Mouse (Mus musculus): ENCODE data around the gene Lactbl1.

DNA sequence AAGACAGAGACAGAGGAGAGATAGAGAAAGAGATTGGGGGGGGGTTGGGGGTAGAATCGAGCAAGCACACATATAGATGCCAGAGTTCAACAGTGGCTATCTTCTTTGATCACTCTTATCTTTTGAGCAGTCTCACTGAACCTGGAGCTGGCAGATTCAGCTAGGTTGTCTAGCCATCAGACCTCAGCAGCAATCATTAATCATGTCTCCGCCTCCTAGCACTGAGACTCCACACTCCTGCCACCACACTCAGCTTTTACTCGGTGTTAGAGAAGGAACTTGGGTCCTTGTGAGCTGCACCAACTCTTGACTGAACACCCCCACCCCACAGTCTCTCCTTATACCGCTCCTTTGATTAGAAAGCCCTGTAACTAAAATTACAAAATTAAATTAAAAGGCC, 30.3 kb upstream of the Lactbl1 start:
- TF ChIP-seq POLR2A (IDR thresholded peaks at IDR 0.05; ENCODE audit: control insufficient read depth, extremely low read depth, insufficient read depth, low read length, poor library complexity): no peak
- no peak for TF ChIP-seq CTCF (IDR thresholded peaks at IDR 0.05; ENCODE audit: borderline replicate concordance, control insufficient read depth, extremely low read depth, insufficient read depth, low read length, poor library complexity)
